Mouse (Mus musculus): ENCODE measurements around the gene Thap8. TPM values are rescaled to one million over a fixed set of nuclear protein-coding genes. Genes with fewer than 3 reads are reported as not detected.

The Thap8 gene
- not detected for polyA plus RNA-seq (2014; fragmentation: Illumina TruSeq; extraction: RNeasy Lipid Tissue Mini Kit (QIAGEN cat#74804))

GRCm38 (mm10) chr7:30279951-30280669, at the start of gene Thap8, which contains the start of gene Wdr62:
Gene Thap8 (plus strand): TSS chr7:30280094.
Gene Wdr62 (minus strand): TSS chr7:30280419.

GRCm38 (mm10) chr7:30231669-30232454, 48.0 kb upstream of the Thap8 start, which contains the start of the genes Polr2i and Tbcb:
Gene Polr2i (plus strand): TSS chr7:30231948.
Gene Tbcb (minus strand): TSS chr7:30232272.

GRCm38 (mm10) chr7:30235625-30236024, 44.3 kb upstream of the Thap8 start, which contains the start of gene Ovol3:
Gene Ovol3 (minus strand): TSS chr7:30235725.

GRCm38 (mm10) chr7:30291215-30292131, 11.6 kb downstream of the Thap8 start, which contains the start of gene Clip3:
Gene Clip3 (plus strand): TSS chr7:30291728.

GRCm38 (mm10) chr7:30308076-30309005, 28.4 kb downstream of the Thap8 start, which contains the start of gene Alkbh6:
Gene Alkbh6 (plus strand): TSS chr7:30308717.

GRCm38 (mm10) chr7:30314721-30315155, 34.8 kb downstream of the Thap8 start, which contains the start of gene Syne4:
Gene Syne4 (plus strand): TSS chr7:30314807.

GRCm38 (mm10) chr7:30321539-30322284, 41.8 kb downstream of the Thap8 start, which contains the start of gene E130208F15Rik:
Gene E130208F15Rik (plus strand): TSS chr7:30321740.

GRCm38 (mm10) chr7:30323795-30324194, 43.9 kb downstream of the Thap8 start, which contains the start of gene Sdhaf1:
Gene Sdhaf1 (minus strand): TSS chr7:30323895.

Other genes starting within 250 kb of the Thap8 start
- gene Zfp14, start 228.7 kb upstream of the Thap8 start, polyA plus RNA-seq (2014; fragmentation: Illumina TruSeq; extraction: RNeasy Lipid Tissue Mini Kit (QIAGEN cat#74804)): 8.8 TPM
- gene Zfp82, start 207.2 kb upstream of the Thap8 start, polyA plus RNA-seq (2014; fragmentation: Illumina TruSeq; extraction: RNeasy Lipid Tissue Mini Kit (QIAGEN cat#74804)): 5.9 TPM
- not detected for gene Gm26920, start 189.7 kb upstream of the Thap8 start, polyA plus RNA-seq (2014; fragmentation: Illumina TruSeq; extraction: RNeasy Lipid Tissue Mini Kit (QIAGEN cat#74804))
- 6.8 TPM for gene Zfp566, start 189.6 kb upstream of the Thap8 start, polyA plus RNA-seq (2014; fragmentation: Illumina TruSeq; extraction: RNeasy Lipid Tissue Mini Kit (QIAGEN cat#74804))
- gene Zfp260, start 185.3 kb upstream of the Thap8 start, polyA plus RNA-seq (2014; fragmentation: Illumina TruSeq; extraction: RNeasy Lipid Tissue Mini Kit (QIAGEN cat#74804)): 289 TPM
- 8.0 TPM for gene Zfp382, start 158.2 kb upstream of the Thap8 start, polyA plus RNA-seq (2014; fragmentation: Illumina TruSeq; extraction: RNeasy Lipid Tissue Mini Kit (QIAGEN cat#74804))
- gene Zfp146, start 110.3 kb upstream of the Thap8 start, polyA plus RNA-seq (2014; fragmentation: Illumina TruSeq; extraction: RNeasy Lipid Tissue Mini Kit (QIAGEN cat#74804)): 76.2 TPM
- gene Cox7a1, start 96.0 kb upstream of the Thap8 start, polyA plus RNA-seq (2014; fragmentation: Illumina TruSeq; extraction: RNeasy Lipid Tissue Mini Kit (QIAGEN cat#74804)): not detected
- 65.4 TPM for gene Capns1, start 81.3 kb upstream of the Thap8 start, polyA plus RNA-seq (2014; fragmentation: Illumina TruSeq; extraction: RNeasy Lipid Tissue Mini Kit (QIAGEN cat#74804))
- 1.7 TPM for gene Polr2i, start 48.1 kb upstream of the Thap8 start, polyA plus RNA-seq (2014; fragmentation: Illumina TruSeq; extraction: RNeasy Lipid Tissue Mini Kit (QIAGEN cat#74804))
- gene Tbcb, start 47.8 kb upstream of the Thap8 start, polyA plus RNA-seq (2014; fragmentation: Illumina TruSeq; extraction: RNeasy Lipid Tissue Mini Kit (QIAGEN cat#74804)): 6.8 TPM
- gene Ovol3, start 44.4 kb upstream of the Thap8 start, polyA plus RNA-seq (2014; fragmentation: Illumina TruSeq; extraction: RNeasy Lipid Tissue Mini Kit (QIAGEN cat#74804)): not detected
- gene Wdr62, start 325 bp downstream of the Thap8 start, polyA plus RNA-seq (2014; fragmentation: Illumina TruSeq; extraction: RNeasy Lipid Tissue Mini Kit (QIAGEN cat#74804)): 0.20 TPM
- gene Clip3, start 11.6 kb downstream of the Thap8 start, polyA plus RNA-seq (2014; fragmentation: Illumina TruSeq; extraction: RNeasy Lipid Tissue Mini Kit (QIAGEN cat#74804)): 20.6 TPM
- 3.1 TPM for gene Alkbh6, start 28.6 kb downstream of the Thap8 start, polyA plus RNA-seq (2014; fragmentation: Illumina TruSeq; extraction: RNeasy Lipid Tissue Mini Kit (QIAGEN cat#74804))
- gene Syne4, start 34.7 kb downstream of the Thap8 start, polyA plus RNA-seq (2014; fragmentation: Illumina TruSeq; extraction: RNeasy Lipid Tissue Mini Kit (QIAGEN cat#74804)): 1.7 TPM
- 0.51 TPM for gene E130208F15Rik, start 41.6 kb downstream of the Thap8 start, polyA plus RNA-seq (2014; fragmentation: Illumina TruSeq; extraction: RNeasy Lipid Tissue Mini Kit (QIAGEN cat#74804))
- 1.3 TPM for gene Sdhaf1, start 43.8 kb downstream of the Thap8 start, polyA plus RNA-seq (2014; fragmentation: Illumina TruSeq; extraction: RNeasy Lipid Tissue Mini Kit (QIAGEN cat#74804))
- 0.40 TPM for gene Lrfn3, start 82.7 kb downstream of the Thap8 start, polyA plus RNA-seq (2014; fragmentation: Illumina TruSeq; extraction: RNeasy Lipid Tissue Mini Kit (QIAGEN cat#74804))
- 5.6 TPM for gene Tyrobp, start 133.7 kb downstream of the Thap8 start, polyA plus RNA-seq (2014; fragmentation: Illumina TruSeq; extraction: RNeasy Lipid Tissue Mini Kit (QIAGEN cat#74804))
- not detected for gene Hcst, start 139.8 kb downstream of the Thap8 start, polyA plus RNA-seq (2014; fragmentation: Illumina TruSeq; extraction: RNeasy Lipid Tissue Mini Kit (QIAGEN cat#74804))
- gene Nfkbid, start 141.6 kb downstream of the Thap8 start, polyA plus RNA-seq (2014; fragmentation: Illumina TruSeq; extraction: RNeasy Lipid Tissue Mini Kit (QIAGEN cat#74804)): 0.23 TPM
- 0.63 TPM for gene Aplp1, start 165.4 kb downstream of the Thap8 start, polyA plus RNA-seq (2014; fragmentation: Illumina TruSeq; extraction: RNeasy Lipid Tissue Mini Kit (QIAGEN cat#74804))
- gene Kirrel2, start 177.6 kb downstream of the Thap8 start, polyA plus RNA-seq (2014; fragmentation: Illumina TruSeq; extraction: RNeasy Lipid Tissue Mini Kit (QIAGEN cat#74804)): not detected
- gene Nphs1, start 178.2 kb downstream of the Thap8 start, polyA plus RNA-seq (2014; fragmentation: Illumina TruSeq; extraction: RNeasy Lipid Tissue Mini Kit (QIAGEN cat#74804)): not detected
- gene Prodh2, start 213.5 kb downstream of the Thap8 start, polyA plus RNA-seq (2014; fragmentation: Illumina TruSeq; extraction: RNeasy Lipid Tissue Mini Kit (QIAGEN cat#74804)): not detected

Measured in ovary, adult 10 weeks (tissue).